Mouse (Mus musculus) kidney, postnatal 0 days (tissue): ENCODE results near the gene Fkbp4. TPM values are rescaled to one million over a fixed set of nuclear protein-coding genes. Genes with fewer than 3 reads are reported as not detected.

ENCODE experiments used
- ATAC-seq: fragments of 200-750 bp; cut with Nextera tagmentation; replicated peaks from 2 replicates; pipeline ENCODE4 v1.8.0; 2017; ENCODE audit warnings: low read depth, moderate number of reproducible peaks, moderate TSS enrichment, moderate library complexity; ENCODE audit not compliant: low FRiP score
- DNase-seq: peaks from one replicate; pipeline ENCODE4 v3.0.0-alpha.2; 2016; ENCODE audit warnings: low spot score
- H3K27ac ChIP-seq: fragments of 300-500 bp; sonication (generic); 2 replicates; pipeline ENCODE4 v1.5.1; 2014; ENCODE audit warnings: mild to moderate bottlenecking
- H3K27me3 ChIP-seq: fragments of 300-500 bp; sonication (generic); 2 replicates; pipeline ENCODE4 v1.6.1; 2014; ENCODE audit warnings: low read length, mixed read lengths; ENCODE audit not compliant: insufficient read depth
- H3K36me3 ChIP-seq: fragments of 300-500 bp; sonication (generic); 2 replicates; pipeline ENCODE4 v1.6.1; 2014; ENCODE audit warnings: low read length, mixed read lengths; ENCODE audit not compliant: insufficient read depth
- H3K4me1 ChIP-seq: fragments of 300-500 bp; sonication (generic); replicated peaks from 2 replicates; pipeline ENCODE4 v1.6.1; 2014; ENCODE audit warnings: antibody characterized with exemption, low read length, mixed read lengths; ENCODE audit not compliant: insufficient read depth
- H3K4me2 ChIP-seq: fragments of 300-500 bp; sonication (generic); 2 replicates; pipeline ENCODE4 v1.6.1; 2014; ENCODE audit warnings: mild to moderate bottlenecking, low read length, moderate library complexity, mixed read lengths
- H3K4me3 ChIP-seq: fragments of 300-500 bp; sonication (generic); replicated peaks from 2 replicates; pipeline ENCODE4 v1.5.1; 2014; ENCODE audit warnings: low read depth, low read length
- H3K9ac ChIP-seq: fragments of 300-500 bp; sonication (generic); 2 replicates; pipeline ENCODE4 v1.6.1; 2014; ENCODE audit warnings: low read depth, low read length
- H3K9me3 ChIP-seq: fragments of 300-500 bp; sonication (generic); replicated peaks from 2 replicates; pipeline ENCODE4 v1.6.1; 2016; ENCODE audit warnings: low read length, inconsistent platforms, mixed read lengths
- CTCF ChIP-seq: IDR thresholded peaks from 2 replicates; pipeline ENCODE4 v1.5.1; 2016; ENCODE audit warnings: antibody characterized with exemption, low read depth, mild to moderate bottlenecking, moderate library complexity
- WGBS: fragments of 180-500 bp; shearing (Covaris S2); extraction: QIAGEN DNeasy Blood & Tissue Kit; methylation state at CpG from one replicate; pipeline ENCODE4 v1.1.7; 2014; 5-methylcytosine and 5-hydroxymethylcytosine counted together
- polyA plus RNA-seq: library from polyadenylated mRNA; unstranded; fragments of >200 nt; fragmentation: Nextera tagmentation; extraction: Ambion mirVana; gene quantifications from 2 replicates; pipeline ENCODE4 v1.2.1, GENCODE M21; 2015

The Fkbp4 gene
- polyA plus RNA-seq, 1 experiment from 2014 or later, result 286 TPM

DNA sequence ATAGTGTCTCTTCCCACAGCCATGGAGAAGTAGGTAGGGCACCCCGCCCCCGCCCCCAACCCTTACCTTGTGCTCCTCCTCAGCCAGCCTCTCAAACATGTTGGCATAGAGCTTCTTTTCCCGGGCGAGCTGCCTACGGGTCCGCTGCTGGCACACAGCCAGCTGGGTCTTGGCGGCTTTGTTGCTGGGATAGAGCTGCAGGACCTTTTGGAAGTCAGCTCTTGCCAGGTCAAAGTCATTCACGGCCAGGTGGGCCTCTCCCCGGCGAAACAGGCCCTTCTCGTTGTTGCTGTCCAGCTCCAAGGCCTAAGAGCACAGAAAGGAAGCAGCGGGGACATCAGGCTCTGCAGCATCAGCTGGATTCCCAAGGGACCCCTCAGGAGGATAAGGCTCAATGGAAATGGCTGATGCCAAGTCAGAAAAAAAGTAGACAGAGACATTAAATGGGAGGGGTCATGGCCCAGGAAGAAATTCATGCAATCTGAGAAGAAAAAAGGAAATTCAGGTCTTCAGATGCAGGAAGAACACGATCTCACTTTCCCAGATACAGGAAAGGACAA lies 6.0 kb downstream of the Fkbp4 start:
- H3K4me2 ChIP-seq, result no peak overlapping the region
- H3K27me3 ChIP-seq, result no peaks in the 10 kb centered on the region
- H3K9me3 ChIP-seq, result no peaks in the 10 kb centered on the region
- DNase-seq (no peak), ATAC-seq (no peak)
- 0 out of 2 replicates have a peak, but pooled peaks cover 10% of the 10 kb centered on the region for H3K4me1 ChIP-seq
- H3K27ac ChIP-seq, result no peak overlapping the region
- WGBS, result 83% methylated on average over 13 of the region's 13 CpGs
- H3K4me3 ChIP-seq, result no peak overlapping the region
- H3K36me3 ChIP-seq, result peaks cover 60% of the 10 kb centered on the region
- H3K9ac ChIP-seq, result no peak overlapping the region
- TF ChIP-seq CTCF, result no peak

DNA sequence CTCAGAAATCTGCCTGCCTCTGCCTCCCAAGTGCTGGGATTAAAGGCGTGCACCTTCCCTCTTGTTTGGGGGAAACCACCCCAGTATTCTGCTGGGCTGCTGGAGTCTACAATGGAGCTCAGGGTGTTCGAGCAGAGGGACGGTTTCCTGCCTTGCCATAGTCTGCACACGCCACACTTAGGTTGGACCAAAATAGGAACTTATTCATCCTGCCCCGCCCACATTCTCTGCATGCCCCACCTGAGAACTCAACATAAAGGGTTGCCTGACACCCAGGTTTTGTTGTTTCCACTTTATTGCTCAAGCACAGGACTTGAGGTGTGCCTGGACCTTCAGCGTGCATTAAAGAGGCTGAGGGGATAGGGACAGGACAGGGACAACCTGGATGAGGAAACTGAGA lies 8.7 kb downstream of the Fkbp4 start:
- no peaks in the 10 kb centered on the region for H3K9me3 ChIP-seq
- H3K4me3 ChIP-seq, result no peak overlapping the region
- 93% methylated on average over 6 of the region's 6 CpGs for whole genome bisulfite sequencing
- H3K36me3 ChIP-seq, result peaks cover 49% of the 10 kb centered on the region
- TF ChIP-seq CTCF, result no peak
- H3K4me1 ChIP-seq, result 0 out of 2 replicates have a peak, but pooled peaks cover 3% of the 10 kb centered on the region
- H3K4me2 ChIP-seq, result no peak overlapping the region
- ATAC-seq, result no peak
- no peaks in the 10 kb centered on the region for H3K27me3 ChIP-seq
- H3K9ac ChIP-seq, result no peak overlapping the region
- DNase-seq, result no peak
- H3K27ac ChIP-seq, result no peak overlapping the region

DNA sequence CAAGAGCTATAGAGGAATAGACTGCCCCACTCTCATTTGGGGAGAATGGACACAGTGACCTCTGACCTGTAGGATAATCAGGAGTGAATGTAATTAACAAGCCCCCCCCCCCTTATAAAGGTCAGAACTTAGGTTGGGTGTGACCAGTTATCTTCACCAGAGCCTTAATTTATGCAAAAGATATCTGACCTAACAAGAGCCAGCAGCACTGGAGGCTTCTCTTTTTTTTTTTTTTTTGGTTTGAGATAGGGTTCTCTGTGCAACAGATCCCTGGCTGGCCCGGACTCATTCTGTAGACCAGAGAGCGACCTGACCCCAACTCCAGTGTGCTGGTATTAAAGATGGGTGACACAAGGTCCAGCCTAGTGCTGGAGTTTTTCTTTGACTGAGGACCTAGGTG lies 9.2 kb downstream of the Fkbp4 start:
- WGBS, result 95% methylated on average over 2 of the region's 2 CpGs
- H3K9me3 ChIP-seq, result no peaks in the 10 kb centered on the region
- H3K27me3 ChIP-seq, result no peaks in the 10 kb centered on the region
- H3K4me2 ChIP-seq, result no peak overlapping the region
- 0 out of 2 replicates have a peak, but pooled peaks cover 3% of the 10 kb centered on the region for H3K4me1 ChIP-seq
- TF ChIP-seq CTCF, result no peak
- DNase-seq, result no peak
- H3K4me3 ChIP-seq, result no peak overlapping the region
- no peak overlapping the region for H3K27ac ChIP-seq
- ATAC-seq, result no peak
- peaks cover 44% of the 10 kb centered on the region for H3K36me3 ChIP-seq
- H3K9ac ChIP-seq, result no peak overlapping the region

DNA sequence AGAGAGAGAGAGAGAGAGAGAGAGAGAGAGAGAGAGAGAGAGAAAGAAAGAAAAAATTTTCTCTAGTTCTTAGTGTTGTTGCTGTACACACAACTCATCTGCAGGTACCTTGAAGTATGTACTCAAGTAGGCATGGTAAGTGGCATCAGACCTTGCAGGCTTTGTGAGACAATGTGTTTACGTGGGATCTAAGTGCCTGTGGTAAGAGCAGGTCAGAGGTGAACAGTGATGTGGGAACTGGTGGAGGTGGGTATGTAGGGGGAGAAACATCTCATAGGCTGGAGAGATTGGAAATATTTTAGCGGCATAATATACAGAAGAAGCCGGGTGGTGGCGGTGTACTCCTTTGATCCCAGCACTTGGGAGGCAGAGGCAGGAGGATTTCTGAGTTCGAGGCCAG lies 10.9 kb downstream of the Fkbp4 start:
- H3K36me3 ChIP-seq, result peaks cover 27% of the 10 kb centered on the region
- no peak for DNase-seq
- no peak overlapping the region for H3K27ac ChIP-seq
- H3K27me3 ChIP-seq, result no peaks in the 10 kb centered on the region
- no peak overlapping the region for H3K4me2 ChIP-seq
- no peak for TF ChIP-seq CTCF
- 91% methylated on average over 5 of the region's 5 CpGs for WGBS
- no peak overlapping the region for H3K9ac ChIP-seq
- H3K4me1 ChIP-seq, result 0 out of 2 replicates have a peak, but pooled peaks cover 3% of the 10 kb centered on the region
- ATAC-seq, result no peak
- H3K4me3 ChIP-seq, result no peak overlapping the region
- H3K9me3 ChIP-seq, result no peaks in the 10 kb centered on the region

DNA sequence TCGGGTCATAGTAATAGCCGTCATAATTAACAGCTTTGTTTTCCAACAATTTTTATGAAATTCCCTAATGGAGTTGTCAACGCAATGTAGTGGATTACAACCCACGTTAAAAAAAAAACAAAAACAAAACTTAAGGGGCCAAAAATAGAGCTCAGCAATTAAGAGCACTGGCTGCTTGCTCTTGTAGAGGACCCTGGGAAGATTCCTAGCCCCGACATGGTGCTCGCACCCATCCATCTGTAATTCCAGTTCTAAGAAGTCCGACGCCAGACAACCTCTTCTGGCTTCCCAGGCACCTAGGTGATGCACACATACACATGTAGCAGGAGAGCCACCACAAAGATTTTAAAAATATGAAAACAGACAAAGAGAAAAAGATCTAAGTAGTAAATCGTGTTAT lies 13.4 kb downstream of the Fkbp4 start:
- no peak for TF ChIP-seq CTCF
- H3K9me3 ChIP-seq, result no peaks in the 10 kb centered on the region
- peak overlapping the region; percentile 60 for H3K4me3 ChIP-seq
- 0 out of 2 replicates have a peak, but pooled peaks cover 6% of the 10 kb centered on the region for H3K4me1 ChIP-seq
- 17% methylated on average over 9 of the region's 9 CpGs for WGBS
- H3K27ac ChIP-seq, result peak overlapping the region; percentile 90; the same call in 1 of the 2 replicates
- peak overlapping the region; percentile 76 for H3K4me2 ChIP-seq
- DNase-seq (no peak), ATAC-seq (no peak)
- no peaks in the 10 kb centered on the region for H3K27me3 ChIP-seq
- H3K36me3 ChIP-seq, result peaks cover 4% of the 10 kb centered on the region; the same call in 1 of the 2 replicates
- peak overlapping the region; percentile 70 for H3K9ac ChIP-seq

DNA sequence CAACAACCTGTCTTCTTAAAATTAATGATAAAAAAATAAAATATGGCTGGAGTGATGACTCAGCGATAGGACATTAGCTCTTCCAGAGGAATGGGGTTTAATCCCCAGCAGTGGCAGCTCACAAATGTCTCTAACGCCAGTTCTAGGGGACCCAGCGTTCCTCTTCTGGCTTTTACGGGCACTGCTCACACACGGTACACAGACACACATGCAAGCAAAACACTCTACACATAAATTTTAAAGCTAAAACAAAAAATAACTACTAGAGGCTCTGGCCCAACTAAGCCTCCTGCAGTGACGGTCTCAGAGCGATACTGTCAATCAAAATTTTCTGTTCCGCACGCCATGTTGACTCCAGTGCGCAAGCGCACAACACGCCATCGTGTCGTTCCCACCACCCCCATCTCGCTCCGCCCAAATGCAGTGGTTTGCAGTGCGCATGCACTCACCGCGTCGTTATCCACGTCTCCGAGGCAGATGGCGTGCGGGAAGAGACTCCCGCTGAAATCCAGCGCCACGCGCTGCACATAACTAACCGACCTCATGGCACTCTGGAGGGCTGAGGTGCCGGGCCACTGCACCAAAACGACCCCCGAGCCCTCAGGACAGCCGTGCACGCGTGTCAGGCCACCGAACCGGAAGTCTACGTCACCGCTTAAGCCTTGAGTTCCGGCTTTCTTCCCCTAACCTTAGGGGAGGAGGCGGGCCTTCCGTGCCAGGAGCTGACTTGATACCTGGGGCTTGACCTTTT lies 14.0 kb downstream of the Fkbp4 start, which contains the start of gene Itfg2:
Gene Itfg2, minus strand, starts transcription at position 663 of the 751 bp plus-strand sequence.
- no peaks in the 10 kb centered on the region for H3K36me3 ChIP-seq
- H3K4me2 ChIP-seq, result peak within 1 kb of the TSS; percentile 76
- peak within 1 kb of the TSS; percentile 90 for H3K27ac ChIP-seq
- no peak for TF ChIP-seq CTCF
- H3K9ac ChIP-seq, result peak within 1 kb of the TSS; percentile 70
- no peaks in the 10 kb centered on the region for H3K9me3 ChIP-seq
- ATAC-seq (peak; percentile 94), DNase-seq (peak; percentile 98)
- H3K4me1 ChIP-seq, result 0 out of 2 replicates have a peak, but pooled peaks cover 6% of the 10 kb centered on the region
- WGBS, result under 1% methylated on average over 42 of the region's 42 CpGs
- H3K27me3 ChIP-seq, result no peaks in the 10 kb centered on the region
- H3K4me3 ChIP-seq, result peak within 1 kb of the TSS; percentile 60
